Mouse (Mus musculus) 3134 (cell line): ENCODE data around the gene Slc19a2.
A peak's percentile ranks its signal among the peaks of the same experiment; 100 is the strongest.
"Not testable (repeated sequence)": the region's sequence is repeated elsewhere in the genome, so short reads cannot be mapped to it uniquely, and the experiment has no call there.

Experiments
- DNase-seq: peaks from one replicate; pipeline ENCODE4 v3.0.0-alpha.2; 2011; ENCODE audit warnings: low spot score; ENCODE audit not compliant: insufficient read length; ENCODE audit errors: extremely low read depth

Slc19a2 gene

DNA sequence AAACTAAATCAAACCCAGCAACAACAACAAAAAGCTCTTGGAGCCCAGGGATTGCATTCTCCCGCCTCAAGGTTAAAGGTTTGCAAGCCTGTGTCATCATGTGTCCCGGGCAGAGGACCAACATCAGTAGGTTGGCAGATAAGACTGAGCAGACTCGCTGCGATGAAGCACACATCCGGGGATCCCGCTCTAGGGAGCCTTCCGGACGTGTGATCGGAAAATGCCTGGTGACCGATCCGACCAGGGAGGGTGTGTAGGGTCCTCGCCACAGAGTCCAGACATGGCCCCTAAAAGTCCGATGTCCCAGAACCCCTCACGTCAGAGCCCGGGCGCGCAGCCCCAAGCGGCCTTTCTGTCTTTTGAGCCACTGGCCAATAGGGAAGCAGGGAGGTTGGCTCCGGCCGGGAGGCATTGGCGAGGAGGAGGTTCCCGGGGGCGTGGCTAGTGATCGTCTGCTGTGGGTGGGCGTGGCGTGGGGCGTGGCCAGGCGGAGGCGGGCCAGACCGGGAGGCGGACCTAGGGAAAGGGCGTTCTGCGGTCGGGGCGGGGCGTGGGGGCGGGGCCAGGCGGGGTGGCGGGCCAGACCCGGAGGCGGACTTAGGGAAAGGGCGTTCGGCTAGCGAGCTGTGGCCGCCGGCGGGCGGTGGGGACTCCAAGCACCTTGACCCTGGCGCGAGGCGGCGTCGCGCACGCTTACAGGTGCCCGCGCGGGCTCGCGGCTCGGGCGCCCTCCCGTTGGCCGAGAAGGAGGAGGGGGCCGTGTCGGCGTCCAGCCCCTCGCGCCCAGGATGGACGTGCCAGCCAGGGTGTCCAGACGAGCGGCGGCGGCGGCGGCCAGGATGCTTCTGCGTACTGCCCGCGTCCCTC is at the start of gene Slc19a2:
Slc19a2 (plus strand) TSS at position 582 of the 867 bp plus-strand sequence.
- peak; percentile 98 for DNase-seq

GRCm38 (mm10) chr1:164199551-164199950 is 49.3 kb upstream of the Slc19a2 start:
- no peak for DNase-seq

GRCm38 (mm10) chr1:164208437-164208836 is 40.4 kb upstream of the Slc19a2 start:
- no peak for DNase-seq

DNA sequence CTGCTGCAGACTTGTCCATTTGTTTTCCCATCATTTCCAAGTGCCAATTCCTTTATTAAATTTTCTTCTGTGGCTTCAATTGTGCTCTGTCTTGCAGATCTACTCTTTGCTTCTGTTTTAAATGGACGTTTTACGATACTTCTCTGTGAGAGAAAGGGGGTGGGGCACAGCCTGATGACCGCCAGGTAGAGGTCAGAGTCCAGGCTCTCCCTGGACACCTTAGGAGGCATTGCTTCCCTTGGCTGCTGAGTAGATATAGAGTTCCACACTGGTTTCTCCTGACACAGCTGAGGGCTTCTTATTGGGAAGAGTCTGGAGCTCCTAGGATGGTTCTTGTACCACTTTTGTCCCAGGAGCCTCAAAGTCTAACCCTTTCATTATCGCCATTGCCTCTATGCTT is 37.9 kb upstream of the Slc19a2 start:
- DNase-seq, result no peak

DNA sequence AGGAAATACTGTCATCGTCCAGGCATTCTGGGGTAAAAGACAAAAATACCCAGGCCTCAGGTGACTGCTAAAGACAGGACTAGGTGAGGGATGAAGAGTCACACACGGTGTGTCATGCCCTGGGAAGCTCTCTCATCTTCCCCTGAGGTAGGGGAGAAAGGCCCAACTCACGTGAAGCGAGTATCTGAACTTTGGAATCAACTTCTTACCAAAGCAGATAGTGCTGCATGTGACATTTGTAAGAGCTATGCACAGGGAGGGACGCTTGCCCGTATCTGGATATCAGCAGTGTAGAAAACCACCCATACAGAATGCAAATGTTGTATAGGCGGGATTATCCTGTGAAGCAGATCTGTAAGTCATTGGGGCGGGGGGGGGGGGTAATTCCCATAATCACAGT is 36.2 kb upstream of the Slc19a2 start:
- no peak for DNase-seq

- no peak for DNase-seq
Observed at GRCm38 (mm10) chr1:164214190-164214589, 34.7 kb upstream of the Slc19a2 start.

GRCm38 (mm10) chr1:164215097-164215496 is 33.7 kb upstream of the Slc19a2 start:
- DNase-seq, result no peak

- DNase-seq, result no peak
Observed at GRCm38 (mm10) chr1:164215540-164215939, 33.3 kb upstream of the Slc19a2 start.

DNA sequence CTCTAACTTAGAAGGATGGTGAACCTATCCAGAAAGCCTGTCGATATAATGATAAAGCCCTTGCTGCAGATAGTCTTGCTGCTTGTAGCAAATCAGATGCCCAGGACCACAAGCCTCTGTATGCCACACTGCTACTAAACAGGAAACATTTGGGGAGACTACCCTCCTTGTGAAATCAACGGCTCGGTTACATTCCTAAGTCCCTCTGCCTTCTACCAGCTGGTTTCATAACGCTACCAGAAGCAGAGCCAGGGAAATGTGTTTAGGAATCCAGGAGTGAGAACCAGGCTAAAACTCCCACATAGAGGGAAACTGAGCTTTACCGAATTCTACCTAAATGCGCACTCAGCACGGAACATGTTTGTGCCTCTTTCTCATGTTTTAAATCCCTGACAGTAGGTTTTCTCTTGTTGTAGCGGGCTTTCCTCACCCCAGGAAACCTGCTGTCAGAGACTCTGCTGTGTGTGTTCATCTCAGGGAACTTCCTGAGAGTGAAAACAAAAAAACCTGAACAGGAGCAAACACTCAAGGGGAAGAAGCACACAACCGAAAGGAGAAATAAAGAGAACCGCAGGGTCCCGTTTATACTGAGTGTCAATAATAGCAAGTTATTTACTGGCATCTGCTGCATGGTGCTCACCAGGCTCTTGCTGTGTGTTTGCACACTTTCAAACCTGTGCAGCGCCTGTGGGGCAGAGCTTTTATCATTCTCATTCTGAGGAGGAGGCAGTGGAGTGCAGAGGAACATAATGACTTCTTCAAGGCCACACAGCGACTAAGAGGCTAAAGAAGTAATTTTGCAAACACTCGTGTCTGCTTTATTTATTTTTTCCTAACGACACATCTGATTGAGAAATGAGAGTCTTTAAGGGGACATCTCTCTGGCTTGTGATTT is 30.8 kb upstream of the Slc19a2 start:
- DNase-seq, result no peak

- no peak for DNase-seq
Observed at GRCm38 (mm10) chr1:164220261-164220660, 28.6 kb upstream of the Slc19a2 start.

DNA sequence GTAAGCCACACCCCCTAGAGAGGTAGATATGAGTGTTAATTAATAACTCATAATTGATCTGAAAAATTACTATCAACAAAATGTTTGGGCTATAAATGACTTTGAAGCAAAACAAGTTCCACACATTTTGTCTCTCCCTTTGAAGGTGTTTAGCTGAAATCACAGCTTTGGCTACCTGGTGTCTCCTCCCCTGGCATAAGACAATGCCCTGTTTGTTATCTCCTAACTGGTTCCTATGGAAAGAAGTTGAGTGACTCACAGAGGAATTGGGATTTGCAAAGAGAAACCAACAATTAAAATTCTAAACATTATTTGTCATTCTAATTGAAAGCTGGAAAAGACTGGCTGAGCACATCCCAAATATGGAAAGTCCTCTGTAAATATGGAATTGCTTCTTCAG is 25.8 kb upstream of the Slc19a2 start:
- no peak for DNase-seq

DNA sequence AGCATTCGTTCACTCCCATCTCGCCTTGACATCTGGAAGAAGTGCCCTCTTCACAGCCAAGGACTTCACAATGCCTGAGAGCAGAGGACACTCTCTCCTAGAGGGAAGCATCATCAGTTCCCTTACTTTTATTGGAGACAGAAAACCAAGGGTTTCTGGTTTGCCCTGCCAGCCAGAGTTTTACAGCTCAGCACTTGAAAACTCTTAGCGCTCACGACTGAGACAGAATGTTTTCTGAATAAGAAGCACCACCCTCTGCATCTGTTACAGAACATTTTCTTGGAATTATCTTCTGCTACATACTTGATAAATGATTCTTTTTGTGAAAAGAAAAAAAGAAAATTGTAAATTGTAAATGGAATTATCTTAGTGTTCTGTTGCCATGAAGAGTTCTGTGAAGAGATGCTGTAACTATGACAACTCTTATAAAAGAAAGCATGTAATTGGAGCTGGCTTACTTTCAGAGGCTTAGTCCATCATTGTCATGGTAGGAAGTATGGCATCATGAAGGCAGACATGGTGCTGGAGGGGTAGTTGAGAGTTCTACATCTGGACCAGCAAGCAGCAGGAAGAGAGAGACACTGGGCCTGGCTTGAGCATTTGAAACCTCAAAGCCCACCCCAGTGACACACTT is 16.8 kb upstream of the Slc19a2 start:
- not testable (repeated sequence) for DNase-seq

GRCm38 (mm10) chr1:164233447-164233846 is 15.4 kb upstream of the Slc19a2 start:
- no peak for DNase-seq

DNA sequence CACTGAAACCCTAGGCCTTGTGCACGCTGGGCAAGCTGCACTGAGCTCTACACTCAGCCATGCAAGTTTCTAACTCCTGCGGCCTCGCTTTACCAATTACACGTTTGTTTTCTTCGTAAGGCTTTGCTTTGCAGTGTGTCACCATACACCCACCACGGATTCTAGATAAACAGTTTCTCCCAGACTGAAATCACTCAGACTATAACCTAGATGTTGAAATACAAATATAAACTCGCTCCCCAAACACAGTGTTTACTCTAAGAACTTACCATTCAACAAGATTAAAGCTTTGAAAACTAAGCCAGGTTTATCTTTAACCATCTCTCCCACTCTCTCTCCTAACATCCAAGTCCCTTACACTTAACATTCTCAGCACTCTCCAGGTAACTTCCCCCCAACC is 13.8 kb upstream of the Slc19a2 start:
- no peak for DNase-seq

- DNase-seq, result no peak
Observed at GRCm38 (mm10) chr1:164236078-164236477, 12.8 kb upstream of the Slc19a2 start.

DNA sequence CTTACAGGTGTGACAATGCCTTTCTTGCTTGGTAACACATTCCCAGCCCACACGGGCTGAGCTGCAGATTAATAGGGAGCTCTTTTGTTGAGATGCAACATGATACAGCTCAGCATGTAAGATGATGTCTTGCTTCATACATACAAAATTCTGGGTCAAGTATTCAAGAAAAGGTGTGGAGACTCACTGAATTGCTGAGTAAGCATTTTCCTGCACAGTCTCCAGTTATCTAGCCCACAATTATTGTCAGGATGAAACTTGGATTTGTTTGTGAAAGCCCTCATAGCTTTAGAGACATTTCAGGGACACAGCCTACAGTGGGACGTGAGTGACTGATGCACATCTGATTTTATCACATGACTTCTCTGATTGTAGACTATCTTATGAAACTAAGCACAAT is 7.4 kb upstream of the Slc19a2 start:
- no peak for DNase-seq

- DNase-seq, result peak; percentile 24
Observed at GRCm38 (mm10) chr1:164242809-164243208, 6.0 kb upstream of the Slc19a2 start.

- DNase-seq, result no peak
Observed at GRCm38 (mm10) chr1:164247442-164247841, 1.4 kb upstream of the Slc19a2 start.

DNA sequence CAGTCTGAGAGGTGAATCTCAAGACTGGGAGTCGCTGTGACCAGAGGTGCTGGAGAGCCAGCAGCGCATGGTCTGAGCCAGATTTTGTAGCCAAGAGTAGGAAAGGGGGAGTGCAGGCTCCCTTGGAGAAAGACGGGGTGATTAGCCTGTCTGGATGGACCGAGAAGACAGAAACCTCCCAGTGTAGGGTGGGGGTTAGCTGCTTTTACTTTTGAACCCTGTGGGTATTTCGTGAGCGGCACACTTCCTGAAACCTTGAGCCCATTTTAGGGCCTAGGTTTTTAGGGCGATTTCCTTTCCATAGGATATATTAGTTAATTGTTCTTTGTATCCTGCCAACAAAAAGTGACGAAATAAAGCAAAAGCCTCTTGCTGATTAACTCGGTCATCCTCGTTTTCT is 875 bp upstream of the Slc19a2 start:
- no peak for DNase-seq

DNA sequence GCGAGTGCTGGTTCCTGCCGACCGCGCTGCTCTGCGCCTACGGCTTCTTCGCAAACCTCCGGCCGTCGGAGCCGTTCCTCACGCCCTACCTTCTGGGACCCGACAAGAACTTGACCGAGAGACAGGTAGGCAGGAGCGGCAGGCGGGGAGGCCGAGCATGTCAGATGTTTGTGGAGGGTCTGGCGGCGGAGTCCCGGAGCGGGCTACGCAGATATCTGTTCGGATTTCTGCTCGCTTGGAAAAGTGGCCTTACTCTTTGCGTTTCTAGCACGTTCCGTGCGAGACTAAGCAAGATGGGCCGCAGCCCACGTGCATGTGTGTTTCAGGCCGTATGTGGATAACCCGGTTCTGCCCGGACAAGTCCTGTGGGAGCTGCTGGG is 476 bp downstream of the Slc19a2 start:
- DNase-seq, result no peak
